In genomic region chr2:144527821-144528174, GRCm38 (mm10) we compare ENCODE assay signal across 8 mouse cellular contexts. TPM values are rescaled to one million over a fixed set of nuclear protein-coding genes. Genes with fewer than 3 reads are reported as not detected.
DNase-seq lines count a peak whose midpoint lies in the region; ATAC-seq and TF ChIP-seq lines count a peak whose summit lies in the region.

No protein-coding gene starts in this region.

- no peak for TF ChIP-seq CTCF in heart, postnatal 0 days (IDR thresholded peaks at IDR 0.05; ENCODE audit: low read depth)
- no peak for TF ChIP-seq CTCF in bone marrow, adult 2 months (IDR thresholded peaks at IDR 0.05; ENCODE audit: control insufficient read depth, insufficient read depth, low read length)

- H3K27ac ChIP-seq in heart, postnatal 0 days (ENCODE audit: low read depth), result peak overlapping the region; percentile 94
- peak overlapping the region; percentile 78 for H3K27ac ChIP-seq in bone marrow, adult 2 months (ENCODE audit: control insufficient read depth, insufficient read depth, low read depth, low read length, poor library complexity)
- H3K27ac ChIP-seq in hindbrain, embryonic 14.5 days, result peak overlapping the region; percentile 94
- H3K27ac ChIP-seq in midbrain, embryonic 12.5 days (replicated peaks), result peak overlapping the region; percentile 93

- intact Hi-C loops in heart, postnatal 14 days (cut with DNase I), result no loop called here

- no peak for TF ChIP-seq POLR2A in bone marrow, adult 2 months (IDR thresholded peaks at IDR 0.05; ENCODE audit: borderline replicate concordance, control insufficient read depth, low read depth, low read length)

- ATAC-seq in heart, postnatal 0 days (ENCODE audit: insufficient read depth, low read depth), result peak; percentile 35; the same call in 1 of the 2 replicates
- peak; percentile 64 for ATAC-seq in hindbrain, embryonic 14.5 days (ENCODE audit: low FRiP score)
- peak; percentile 67 for ATAC-seq in midbrain, embryonic 12.5 days (ENCODE audit: low FRiP score, low read depth)

- 0 out of 2 replicates have a peak, but pooled peaks cover 4% of the 10 kb centered on the region for H3K27me3 ChIP-seq in heart, postnatal 0 days (ENCODE audit: control insufficient read depth, insufficient read depth, low read length)
- no peaks in the 10 kb centered on the region for H3K27me3 ChIP-seq in hindbrain, embryonic 14.5 days (ENCODE audit: control insufficient read depth, insufficient read depth, low read length)
- peaks cover 13% of the 10 kb centered on the region for H3K27me3 ChIP-seq in midbrain, embryonic 12.5 days

- H3K9ac ChIP-seq in heart, postnatal 0 days (replicated peaks; ENCODE audit: low read depth, low read length), result peak overlapping the region; percentile 94
- H3K9ac ChIP-seq in hindbrain, embryonic 14.5 days, result peak overlapping the region; percentile 71
- H3K9ac ChIP-seq in midbrain, embryonic 12.5 days (replicated peaks), result peak overlapping the region; percentile 90

- WGBS in heart, postnatal 0 days, result under 1% methylated on average over 25 of the region's 25 CpGs
- 0% methylated on average over 25 of the region's 25 CpGs for WGBS in bone marrow, adult 2 months
- WGBS in hindbrain, embryonic 14.5 days, result 0% methylated on average over 25 of the region's 25 CpGs
- under 1% methylated on average over 25 of the region's 25 CpGs for WGBS in midbrain, embryonic 12.5 days

- no peak for TF ChIP-seq EP300 in heart, postnatal 0 days (IDR thresholded peaks at IDR 0.05; ENCODE audit: low read depth)

- peak overlapping the region; percentile 91 for H3K4me3 ChIP-seq in heart, postnatal 0 days (ENCODE audit: low read depth, low read length)
- H3K4me3 ChIP-seq in bone marrow, adult 2 months (replicated peaks; ENCODE audit: control insufficient read depth, low read depth, low read length), result peak overlapping the region; percentile 69
- H3K4me3 ChIP-seq in hindbrain, embryonic 14.5 days (replicated peaks; ENCODE audit: low read length), result peak overlapping the region; percentile 89
- peak overlapping the region; percentile 80 for H3K4me3 ChIP-seq in midbrain, embryonic 12.5 days

- H3K4me2 ChIP-seq in heart, postnatal 0 days (ENCODE audit: low read depth, low read length), result peak overlapping the region; percentile 85
- peak overlapping the region; percentile 75 for H3K4me2 ChIP-seq in hindbrain, embryonic 14.5 days (replicated peaks)
- H3K4me2 ChIP-seq in midbrain, embryonic 12.5 days (replicated peaks), result peak overlapping the region; percentile 87

- peaks cover 12% of the 10 kb centered on the region for H3K4me1 ChIP-seq in heart, postnatal 0 days (ENCODE audit: control insufficient read depth, insufficient read depth)
- peaks cover 2% of the 10 kb centered on the region; the same call in 1 of the 2 replicates for H3K4me1 ChIP-seq in bone marrow, adult 2 months (ENCODE audit: control insufficient read depth, insufficient read depth, low read length)
- peaks cover 23% of the 10 kb centered on the region for H3K4me1 ChIP-seq in hindbrain, embryonic 14.5 days (replicated peaks; ENCODE audit: control insufficient read depth, insufficient read depth, low read length)
- peaks cover 12% of the 10 kb centered on the region for H3K4me1 ChIP-seq in midbrain, embryonic 12.5 days

- no peaks in the 10 kb centered on the region for H3K9me3 ChIP-seq in heart, postnatal 0 days (replicated peaks; ENCODE audit: control insufficient read depth, low read length)
- H3K9me3 ChIP-seq in hindbrain, embryonic 14.5 days (ENCODE audit: control insufficient read depth, low read length), result no peaks in the 10 kb centered on the region
- H3K9me3 ChIP-seq in midbrain, embryonic 12.5 days, result no peaks in the 10 kb centered on the region

- H3K36me3 ChIP-seq in heart, postnatal 0 days (replicated peaks; ENCODE audit: control insufficient read depth, insufficient read depth, low read length), result peaks cover 15% of the 10 kb centered on the region
- H3K36me3 ChIP-seq in hindbrain, embryonic 14.5 days (replicated peaks; ENCODE audit: control insufficient read depth, insufficient read depth), result peaks cover 24% of the 10 kb centered on the region
- H3K36me3 ChIP-seq in midbrain, embryonic 12.5 days, result peaks cover 17% of the 10 kb centered on the region

- no peak for DNase-seq in heart, postnatal 0 days (ENCODE audit: low spot score)
- no peak for DNase-seq in heart, postnatal 14 days
- no peak for DNase-seq in hindbrain, embryonic 14.5 days (ENCODE audit: low spot score)
- DNase-seq in urinary bladder, postnatal 36 days (ENCODE audit: low spot score in 2 of 2), result no peak
- DNase-seq in embryo, embryonic 11 days, result no peak
- no peak for DNase-seq in spleen, postnatal 10 days (ENCODE audit: low spot score in 2 of 2)

RNA-seq across cellular contexts. Expression of gene Polr3f, which starts 0.3 kb away (rescaled TPM):
- total RNA-seq in heart, postnatal 0 days (2014; rRNA removed; ENCODE audit: low replicate concordance), result 15.3 and 17.7 TPM in 2 replicates
- polyA plus RNA-seq in heart, postnatal 0 days (2015; fragmentation: Nextera tagmentation; extraction: Ambion mirVana), result 12.3 and 12.9 TPM in 2 replicates
- 10 to 100 TPM; 12.5 to 14.1 TPM for total RNA-seq in heart, postnatal 14 days (2021)
- 5.1 and 7.3 TPM in 2 replicates for polyA plus RNA-seq in bone marrow, adult 2 months (2011; ENCODE audit: insufficient read depth, insufficient read length, low replicate concordance, missing spikeins)
- 26.4 and 28.3 TPM in 2 replicates for polyA plus RNA-seq in hindbrain, embryonic 14.5 days (2014; fragmentation: Nextera tagmentation; extraction: Ambion mirVana)
- polyA plus RNA-seq in midbrain, embryonic 12.5 days (2016; fragmentation: Nextera tagmentation; extraction: Ambion mirVana), result 33.9 and 36.5 TPM in 2 replicates

RNA-seq across cellular contexts. Expression of gene Dzank1, which starts 0.6 kb away (rescaled TPM):
- 0.50 TPM in 1 of 2 replicates, not detected in the other for total RNA-seq in heart, postnatal 0 days (2014; rRNA removed; ENCODE audit: low replicate concordance)
- 0.67 and 0.79 TPM in 2 replicates for polyA plus RNA-seq in heart, postnatal 0 days (2015; fragmentation: Nextera tagmentation; extraction: Ambion mirVana)
- 1 to 10 TPM; 1.2 TPM for total RNA-seq in heart, postnatal 14 days (2021)
- 0.29 and 0.37 TPM in 2 replicates for polyA plus RNA-seq in bone marrow, adult 2 months (2011; ENCODE audit: insufficient read depth, insufficient read length, low replicate concordance, missing spikeins)
- polyA plus RNA-seq in hindbrain, embryonic 14.5 days (2014; fragmentation: Nextera tagmentation; extraction: Ambion mirVana), result 19.5 and 23.7 TPM in 2 replicates
- polyA plus RNA-seq in midbrain, embryonic 12.5 days (2016; fragmentation: Nextera tagmentation; extraction: Ambion mirVana), result 3.6 and 4.8 TPM in 2 replicates

RNA-seq across cellular contexts. Expression of gene Rbbp9, which starts 22.9 kb away (rescaled TPM):
- 8.3 and 18.4 TPM in 2 replicates for total RNA-seq in heart, postnatal 0 days (2014; rRNA removed; ENCODE audit: low replicate concordance)
- polyA plus RNA-seq in heart, postnatal 0 days (2015; fragmentation: Nextera tagmentation; extraction: Ambion mirVana), result 25.5 and 30.6 TPM in 2 replicates
- total RNA-seq in heart, postnatal 14 days (2021), result 10 to 100 TPM; 11.8 to 12.8 TPM
- 4.0 and 4.6 TPM in 2 replicates for polyA plus RNA-seq in bone marrow, adult 2 months (2011; ENCODE audit: insufficient read depth, insufficient read length, low replicate concordance, missing spikeins)
- polyA plus RNA-seq in hindbrain, embryonic 14.5 days (2014; fragmentation: Nextera tagmentation; extraction: Ambion mirVana), result 55.1 and 58.6 TPM in 2 replicates
- 60.3 and 62.0 TPM in 2 replicates for polyA plus RNA-seq in midbrain, embryonic 12.5 days (2016; fragmentation: Nextera tagmentation; extraction: Ambion mirVana)

RNA-seq across cellular contexts. Expression of gene Sec23b, which starts 28.2 kb away (rescaled TPM):
- 52.8 and 56.7 TPM in 2 replicates for total RNA-seq in heart, postnatal 0 days (2014; rRNA removed; ENCODE audit: low replicate concordance)
- polyA plus RNA-seq in heart, postnatal 0 days (2015; fragmentation: Nextera tagmentation; extraction: Ambion mirVana), result 28.2 and 29.2 TPM in 2 replicates
- total RNA-seq in heart, postnatal 14 days (2021), result 10 to 100 TPM; 22.5 to 25.1 TPM
- polyA plus RNA-seq in bone marrow, adult 2 months (2011; ENCODE audit: insufficient read depth, insufficient read length, low replicate concordance, missing spikeins), result 14.0 and 20.1 TPM in 2 replicates
- polyA plus RNA-seq in hindbrain, embryonic 14.5 days (2014; fragmentation: Nextera tagmentation; extraction: Ambion mirVana), result 64.3 and 69.5 TPM in 2 replicates
- 109 and 115 TPM in 2 replicates for polyA plus RNA-seq in midbrain, embryonic 12.5 days (2016; fragmentation: Nextera tagmentation; extraction: Ambion mirVana)
